Mouse (Mus musculus): Measurements from ENCODE around the gene Ncdn.

Ncdn gene

GRCm38 (mm10) chr4:126732111-126732510, 21.1 kb downstream of the Ncdn start:
- WGBS = 4% methylated on average over 18 of the region's 18 CpGs

- 85% methylated on average over 5 of the region's 5 CpGs for WGBS
Observed at GRCm38 (mm10) chr4:126707439-126707826, 45.8 kb downstream of the Ncdn start.

- WGBS = 79% methylated on average over 12 of the region's 12 CpGs
Observed at GRCm38 (mm10) chr4:126706630-126707438, 46.4 kb downstream of the Ncdn start.

GRCm38 (mm10) chr4:126696908-126697307, 56.3 kb downstream of the Ncdn start:
- WGBS = 86% methylated on average over 4 of the region's 4 CpGs

Measured in cerebral cortex, adult 2 months (tissue).